Mouse (Mus musculus) thymus, postnatal 25 days (tissue): Measurements from ENCODE around the gene Rab3b.
A peak's percentile ranks its signal among the peaks of the same experiment; 100 is the strongest.

Experiments used
- DNase-seq: peaks from one replicate; pipeline ENCODE4 v3.0.0; 2022

The Rab3b gene

DNA sequence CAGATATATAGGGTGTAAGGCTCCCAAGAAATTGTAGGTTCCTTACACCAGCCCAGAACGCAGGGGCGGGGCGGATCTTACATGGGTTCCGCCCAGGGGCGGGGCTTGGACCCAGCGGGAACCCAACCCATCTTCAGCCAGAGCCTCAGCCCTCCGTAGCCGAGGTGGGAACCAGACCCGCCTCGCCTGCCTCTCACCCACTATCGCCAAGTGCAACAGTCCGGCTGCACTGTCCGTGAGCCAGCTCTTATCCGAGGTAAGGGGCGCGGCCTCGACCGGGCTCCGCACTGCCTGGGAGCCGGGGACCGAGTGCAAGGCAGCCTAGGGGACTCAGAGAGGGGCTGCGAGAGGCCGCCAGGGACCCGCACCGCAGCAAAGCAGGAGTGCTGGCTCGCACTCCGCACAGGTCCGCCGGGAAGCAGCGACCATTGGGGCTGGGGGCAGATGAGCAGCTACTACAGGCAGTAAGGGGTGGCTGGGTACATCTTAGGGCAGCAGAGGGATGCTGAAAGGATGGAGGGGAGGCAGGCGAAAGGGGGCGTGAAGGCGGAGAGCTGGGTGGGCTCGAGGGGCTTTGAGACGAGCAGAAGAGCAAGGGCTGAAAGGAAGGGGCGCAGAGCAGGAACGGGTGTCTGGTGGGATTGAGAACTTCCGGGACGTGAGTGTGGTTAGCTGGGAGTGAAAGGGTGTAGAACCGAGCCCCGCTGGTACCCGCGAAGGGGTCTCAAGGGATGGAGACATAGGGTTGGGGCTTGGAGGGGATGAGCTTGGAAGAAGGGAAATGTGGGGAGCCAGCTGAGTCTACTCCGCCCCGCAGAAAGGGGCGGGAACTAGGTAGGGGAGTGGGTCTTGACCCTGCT, at the start of gene Rab3b:
Gene Rab3b, plus strand, starts transcription at position 101 of the 860 bp plus-strand sequence.
- peak; percentile 52 for DNase-seq

- no peak for DNase-seq
These were observed 48.2 kb upstream of the Rab3b start for GRCm38 (mm10) chr4:108830698-108831097.

GRCm38 (mm10) chr4:108832916-108833827, 45.7 kb upstream of the Rab3b start, which contains the start of gene Btf3l4:
Btf3l4 (minus strand) TSS chr4:108833614.
- peak; percentile 90 for DNase-seq

DNA sequence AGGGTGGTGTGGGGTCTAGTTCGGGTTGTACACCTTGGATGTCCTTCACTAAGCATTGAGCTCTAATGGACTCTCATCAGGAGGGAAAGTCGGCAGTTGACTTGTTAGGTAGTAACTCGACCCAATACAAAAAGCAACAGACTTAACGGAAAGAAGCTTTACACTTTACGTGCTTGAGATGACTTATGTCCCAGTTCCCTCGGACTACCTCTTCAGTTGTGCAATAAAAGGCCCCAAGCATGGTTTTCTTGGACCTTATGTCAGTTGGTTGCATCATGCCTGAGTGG, 45.1 kb upstream of the Rab3b start:
- no peak for DNase-seq

DNA sequence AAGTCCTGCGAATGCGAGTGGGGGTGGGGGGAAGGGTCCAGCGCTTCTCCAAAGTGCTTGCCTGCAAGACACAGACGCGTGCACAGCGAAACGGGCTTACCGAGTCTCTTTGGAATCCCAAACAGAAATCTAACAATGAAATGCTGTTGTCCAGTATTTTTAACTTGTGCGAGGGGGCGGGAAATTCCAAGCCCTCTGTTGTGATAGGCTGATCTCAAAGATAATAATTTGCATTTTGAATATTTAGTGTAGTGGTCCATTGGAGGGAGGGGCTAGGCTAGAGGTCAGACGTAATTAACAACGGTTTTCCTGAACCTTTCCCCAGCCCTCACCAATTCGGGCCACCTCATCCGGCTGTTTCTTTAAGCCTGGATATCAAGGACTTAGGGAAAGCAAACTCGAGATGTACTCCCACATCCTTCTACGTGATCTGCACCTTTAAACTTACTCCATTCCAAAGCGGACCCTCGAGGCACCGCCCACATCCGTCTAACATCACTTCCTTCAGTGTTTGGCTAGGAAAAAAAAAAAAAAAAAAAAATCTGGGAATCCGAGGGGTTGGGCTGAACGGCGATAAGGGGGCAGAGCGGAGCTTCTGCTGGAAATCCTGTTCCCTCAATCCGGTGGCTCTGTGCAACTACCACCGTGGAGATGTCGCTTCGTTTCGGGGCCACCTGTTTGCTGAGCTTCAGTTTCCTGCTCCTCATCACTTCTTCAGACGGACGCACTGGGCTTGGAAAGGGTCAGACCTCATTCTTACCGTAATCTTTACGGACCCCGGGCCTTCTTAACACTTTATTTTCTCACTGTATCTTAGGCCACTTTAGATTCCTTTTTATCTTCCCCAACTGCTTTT, 44.5 kb upstream of the Rab3b start, which contains the start of gene Txndc12:
Gene Txndc12, plus strand, starts transcription at position 487 of the 856 bp plus-strand sequence.
- peak; percentile 81 for DNase-seq

DNA sequence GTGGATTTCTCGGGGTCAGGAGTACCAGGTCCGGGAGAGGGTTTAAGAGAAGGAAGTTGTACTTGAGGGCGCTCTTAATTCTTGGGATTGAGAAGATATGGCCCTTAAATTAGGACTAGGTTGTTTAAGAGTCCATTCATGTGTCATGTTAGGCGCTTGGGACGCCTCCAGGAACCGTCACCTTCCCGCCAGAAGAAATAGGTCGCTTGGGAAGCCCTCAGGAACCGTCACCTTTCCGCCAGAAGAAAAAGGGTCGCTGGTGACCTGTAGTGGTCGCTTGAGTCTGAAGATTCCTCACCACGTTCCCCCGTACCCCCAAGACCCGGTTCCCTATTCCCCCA, 43.9 kb upstream of the Rab3b start:
- no peak for DNase-seq

DNA sequence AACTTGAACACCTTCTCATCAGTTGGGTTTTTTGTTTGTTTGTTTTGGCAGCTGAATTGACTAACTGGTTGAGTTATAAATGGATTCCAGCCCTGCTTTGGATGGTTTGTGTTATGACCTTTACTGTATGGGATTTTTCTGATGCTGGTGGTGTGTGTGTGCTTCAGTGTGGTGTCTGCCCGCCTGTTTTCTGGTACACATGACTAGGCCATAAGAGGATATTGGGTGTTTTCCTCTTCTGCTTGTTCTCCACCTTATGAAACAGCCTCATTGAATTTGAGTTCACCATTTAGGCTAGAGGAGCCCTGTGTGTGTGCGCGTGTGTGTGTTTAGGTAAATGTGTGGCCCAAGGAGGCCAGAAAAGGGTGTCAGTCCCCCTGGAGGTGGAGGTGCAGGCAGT, 43.4 kb upstream of the Rab3b start:
- DNase-seq: peak; percentile 4

DNA sequence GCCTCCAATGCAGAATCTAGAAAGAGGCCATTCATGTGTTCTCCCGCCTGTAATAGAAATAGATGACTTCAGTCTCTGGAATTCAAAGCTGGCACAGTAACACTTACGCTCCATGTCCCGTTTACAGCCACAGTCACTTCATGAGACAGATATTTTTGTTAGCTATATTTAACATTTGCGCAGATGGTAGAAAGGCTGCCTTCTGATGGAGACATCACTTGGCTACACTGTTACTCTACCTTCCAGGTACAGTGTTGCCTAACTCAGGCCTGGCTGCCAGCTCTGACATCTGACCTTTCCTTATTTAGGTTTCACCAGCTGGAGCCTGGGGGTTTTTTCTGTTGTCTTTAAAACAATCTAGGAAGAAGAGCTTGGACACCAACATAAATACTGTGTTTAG, 40.8 kb upstream of the Rab3b start:
- no peak for DNase-seq

DNA sequence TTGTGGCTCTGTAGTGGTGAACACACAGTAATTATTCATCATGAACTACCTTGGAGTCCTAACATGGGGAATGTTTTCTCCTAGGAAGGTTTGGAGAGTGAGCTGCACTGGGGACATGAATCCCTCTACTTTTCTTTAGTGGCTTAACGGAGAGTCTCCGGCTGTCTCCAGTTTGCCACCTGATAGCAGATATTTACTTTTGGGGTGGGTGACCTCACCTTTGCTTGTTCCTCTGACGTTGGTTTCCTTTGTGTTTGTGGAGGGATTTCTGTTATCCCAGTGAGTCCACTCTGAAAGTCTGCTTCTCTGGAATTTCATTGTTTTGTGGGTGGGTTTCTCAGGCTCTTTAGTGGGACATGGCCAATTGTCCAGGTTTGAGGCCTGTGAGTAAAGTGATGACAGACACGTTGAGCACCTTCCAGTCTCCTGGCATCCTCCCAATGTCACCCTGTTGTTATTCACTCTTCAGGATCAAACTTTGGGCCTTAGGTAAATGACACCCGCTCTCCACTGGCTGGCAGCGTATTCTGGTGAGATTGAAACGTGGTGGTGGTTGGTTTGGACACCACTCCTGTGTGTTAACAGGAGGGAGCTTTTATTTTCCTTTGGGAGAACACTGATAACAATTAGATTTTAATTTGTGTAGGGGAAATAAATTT, 36.8 kb upstream of the Rab3b start:
- no peak for DNase-seq

- DNase-seq: no peak
These were observed 35.5 kb upstream of the Rab3b start for GRCm38 (mm10) chr4:108843336-108843735.

- no peak for DNase-seq
These were observed 32.9 kb upstream of the Rab3b start for GRCm38 (mm10) chr4:108845824-108846569.

- DNase-seq: peak; percentile 74
These were observed 31.0 kb upstream of the Rab3b start, which contains the start of gene Kti12 for GRCm38 (mm10) chr4:108847715-108848504. Kti12 (plus strand) TSS chr4:108847785.

- DNase-seq: peak; percentile 19
These were observed 30.4 kb upstream of the Rab3b start, which contains the start of gene A730015C16Rik for GRCm38 (mm10) chr4:108848505-108848848. A730015C16Rik (minus strand) TSS chr4:108848619.

- no peak for DNase-seq
These were observed 12.1 kb upstream of the Rab3b start for GRCm38 (mm10) chr4:108866806-108867205.

DNA sequence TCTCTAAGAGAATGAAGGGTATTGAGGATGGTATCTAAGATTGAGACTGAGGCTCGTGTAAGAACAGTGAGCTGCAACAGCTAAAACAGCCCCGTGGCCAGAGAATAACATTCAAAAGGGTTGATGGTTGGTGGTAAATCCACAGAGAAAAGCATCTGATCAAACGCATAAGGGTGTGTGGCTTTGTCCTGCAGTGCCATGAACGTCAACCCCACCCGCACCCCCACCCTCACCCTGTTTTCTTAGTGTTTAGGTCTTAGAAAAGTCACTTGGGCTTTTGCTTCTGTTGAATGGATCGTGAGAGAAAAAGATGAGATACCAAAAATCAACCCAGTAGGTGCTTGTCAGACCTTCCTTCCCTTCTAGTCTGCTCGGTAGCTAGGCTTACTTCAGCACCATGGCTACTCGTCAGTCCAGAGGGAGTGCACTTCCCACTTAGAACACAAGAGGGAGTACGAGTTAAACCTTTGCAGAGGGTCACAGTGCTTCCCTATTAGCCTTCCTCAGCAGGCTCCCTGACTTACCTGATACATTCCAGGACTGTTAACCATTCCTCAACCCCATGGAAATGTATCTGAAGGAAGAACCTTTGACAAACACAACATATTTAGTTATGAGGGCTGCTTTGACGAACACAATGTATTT, 9.0 kb upstream of the Rab3b start:
- peak; percentile 69 for DNase-seq

DNA sequence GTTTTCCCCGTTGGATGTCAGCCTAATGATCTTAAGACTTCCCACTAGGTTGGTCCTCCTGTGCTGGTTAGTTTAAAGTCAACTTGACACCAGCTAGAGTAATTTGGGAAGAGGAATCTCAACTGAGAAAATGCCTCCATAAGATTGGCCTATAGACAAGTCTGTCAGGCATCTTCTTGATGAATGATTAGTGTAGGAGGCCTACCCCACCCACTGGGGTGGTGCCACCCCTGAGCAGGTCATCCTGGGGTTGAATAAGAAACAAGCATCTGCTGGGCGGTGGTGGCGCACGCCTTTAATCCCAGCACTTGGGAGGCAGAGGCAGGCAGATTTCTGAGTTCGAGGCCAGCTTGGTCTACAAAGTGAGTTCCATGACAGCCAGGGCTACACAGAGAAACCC, 5.1 kb upstream of the Rab3b start:
- no peak for DNase-seq

- DNase-seq: no peak
These were observed 962 bp upstream of the Rab3b start for GRCm38 (mm10) chr4:108877901-108878300.

- DNase-seq: no peak
These were observed 5.0 kb downstream of the Rab3b start for GRCm38 (mm10) chr4:108883815-108884214.

- DNase-seq: no peak
These were observed 8.6 kb downstream of the Rab3b start for GRCm38 (mm10) chr4:108887456-108887855.

DNA sequence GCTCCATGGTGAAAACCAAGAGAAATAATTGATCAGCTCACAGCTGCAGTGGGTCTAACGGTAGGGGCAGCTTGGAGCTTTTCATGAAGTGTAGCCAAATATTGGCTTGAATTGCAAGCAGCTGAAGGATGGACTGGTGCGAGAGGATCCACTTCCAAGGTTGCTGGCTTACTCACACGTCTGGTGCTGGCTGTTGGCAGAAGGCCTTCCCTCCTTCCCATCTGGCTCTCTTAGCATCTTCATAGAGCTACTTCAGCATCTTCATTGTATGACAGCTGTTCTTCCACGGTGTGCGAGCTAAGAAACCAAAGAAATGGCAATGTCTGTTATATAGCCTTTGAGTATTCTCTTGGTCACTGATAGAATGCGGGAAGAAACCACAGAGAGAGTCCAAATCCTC, 12.0 kb downstream of the Rab3b start:
- no peak for DNase-seq
